Mouse (Mus musculus): Measurements from ENCODE around the gene Olfr281.

DNA sequence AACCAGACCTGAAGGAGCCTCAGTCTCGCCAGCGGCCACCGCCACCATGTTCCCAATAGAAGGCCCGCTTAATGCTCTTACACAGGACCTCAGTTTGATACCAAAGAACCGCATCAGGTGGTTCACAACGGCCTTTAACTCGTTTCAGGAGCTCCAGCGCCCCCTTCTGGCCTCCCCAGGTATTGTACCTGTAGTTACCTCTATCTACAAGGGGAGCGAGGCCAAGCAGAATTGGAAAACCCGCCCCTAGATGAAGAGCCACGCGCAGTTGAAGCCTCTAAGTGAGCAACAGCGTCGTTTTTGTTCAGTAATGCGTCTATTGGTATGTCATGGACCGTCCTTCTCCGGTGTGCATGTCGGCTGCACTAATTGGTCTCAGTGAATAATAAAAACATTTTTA lies 52.1 kb downstream of the Olfr281 start:
- TF ChIP-seq CHD2 (IDR thresholded peaks at IDR 0.05; ENCODE audit: low read depth, low read length) (no peak), MAFK (IDR thresholded peaks at IDR 0.05; ENCODE audit: insufficient read depth, low read depth, low read length) (no peak), ZC3H11A (IDR thresholded peaks at IDR 0.05; ENCODE audit: borderline replicate concordance, low read depth, low read length) (no peak), ZNF384 (IDR thresholded peaks at IDR 0.05; ENCODE audit: low read depth, low read length) (no peak)

All from ES-E14 (cell line).